Mouse (Mus musculus) forebrain, embryonic 11.5 days (tissue): Measurements from ENCODE around the gene Arnt. TPM values are rescaled to one million over a fixed set of nuclear protein-coding genes. Genes with fewer than 3 reads are reported as not detected.

Experiments used
- ATAC-seq: fragments of 200-750 bp; cut with Nextera tagmentation; replicated peaks from 2 replicates; pipeline ENCODE4 v1.8.0; 2017; ENCODE audit warnings: moderate TSS enrichment; ENCODE audit not compliant: low FRiP score
- DNase-seq: peaks from one replicate; pipeline ENCODE4 v3.0.0-alpha.2; 2017; ENCODE audit warnings: low spot score
- H3K27ac ChIP-seq: fragments of 300-500 bp; sonication (generic); 2 replicates; pipeline ENCODE4 v1.5.1; 2014; ENCODE audit warnings: low read depth, low read length
- H3K27me3 ChIP-seq: fragments of 300-500 bp; sonication (generic); 2 replicates; pipeline ENCODE4 v1.6.1; 2014; ENCODE audit warnings: mild to moderate bottlenecking, low read length, mixed read lengths; ENCODE audit not compliant: control insufficient read depth, insufficient read depth
- H3K36me3 ChIP-seq: fragments of 300-500 bp; sonication (generic); 2 replicates; pipeline ENCODE4 v1.6.1; 2014; ENCODE audit warnings: mild to moderate bottlenecking, low read length, moderate library complexity, mixed read lengths; ENCODE audit not compliant: control insufficient read depth, insufficient read depth
- H3K4me1 ChIP-seq: fragments of 300-500 bp; sonication (generic); replicated peaks from 2 replicates; pipeline ENCODE4 v1.6.1; 2014; ENCODE audit warnings: low read length, mixed read lengths; ENCODE audit not compliant: control insufficient read depth, insufficient read depth
- H3K4me2 ChIP-seq: fragments of 300-500 bp; sonication (generic); 2 replicates; pipeline ENCODE4 v1.6.1; 2014; ENCODE audit warnings: low read depth, mild to moderate bottlenecking, low read length, moderate library complexity, mixed read lengths; ENCODE audit not compliant: severe bottlenecking
- H3K4me3 ChIP-seq: fragments of 300-500 bp; sonication (generic); 2 replicates; pipeline ENCODE4 v1.5.1; 2014; ENCODE audit warnings: low read depth, low read length
- H3K9ac ChIP-seq: fragments of 300-500 bp; sonication (generic); 2 replicates; pipeline ENCODE4 v1.6.1; 2014; ENCODE audit warnings: low read length
- H3K9me3 ChIP-seq: fragments of 300-500 bp; sonication (generic); 2 replicates; pipeline ENCODE4 v1.6.1; 2016; ENCODE audit warnings: low read length, mixed read lengths; ENCODE audit not compliant: control insufficient read depth
- WGBS: fragments of 180-500 bp; shearing (Covaris S2); extraction: QIAGEN DNeasy Blood & Tissue Kit; methylation state at CpG from one replicate; pipeline ENCODE4 v1.1.7; 2014; 5-methylcytosine and 5-hydroxymethylcytosine counted together
- polyA plus RNA-seq: library from polyadenylated mRNA; unstranded; fragments of >200 nt; fragmentation: Nextera tagmentation; extraction: Ambion mirVana; gene quantifications from 2 replicates; pipeline ENCODE4 v1.2.1, GENCODE M21; 2014

Gene Arnt
- polyA plus RNA-seq, result 26.7 and 27.8 TPM in 2 replicates

DNA sequence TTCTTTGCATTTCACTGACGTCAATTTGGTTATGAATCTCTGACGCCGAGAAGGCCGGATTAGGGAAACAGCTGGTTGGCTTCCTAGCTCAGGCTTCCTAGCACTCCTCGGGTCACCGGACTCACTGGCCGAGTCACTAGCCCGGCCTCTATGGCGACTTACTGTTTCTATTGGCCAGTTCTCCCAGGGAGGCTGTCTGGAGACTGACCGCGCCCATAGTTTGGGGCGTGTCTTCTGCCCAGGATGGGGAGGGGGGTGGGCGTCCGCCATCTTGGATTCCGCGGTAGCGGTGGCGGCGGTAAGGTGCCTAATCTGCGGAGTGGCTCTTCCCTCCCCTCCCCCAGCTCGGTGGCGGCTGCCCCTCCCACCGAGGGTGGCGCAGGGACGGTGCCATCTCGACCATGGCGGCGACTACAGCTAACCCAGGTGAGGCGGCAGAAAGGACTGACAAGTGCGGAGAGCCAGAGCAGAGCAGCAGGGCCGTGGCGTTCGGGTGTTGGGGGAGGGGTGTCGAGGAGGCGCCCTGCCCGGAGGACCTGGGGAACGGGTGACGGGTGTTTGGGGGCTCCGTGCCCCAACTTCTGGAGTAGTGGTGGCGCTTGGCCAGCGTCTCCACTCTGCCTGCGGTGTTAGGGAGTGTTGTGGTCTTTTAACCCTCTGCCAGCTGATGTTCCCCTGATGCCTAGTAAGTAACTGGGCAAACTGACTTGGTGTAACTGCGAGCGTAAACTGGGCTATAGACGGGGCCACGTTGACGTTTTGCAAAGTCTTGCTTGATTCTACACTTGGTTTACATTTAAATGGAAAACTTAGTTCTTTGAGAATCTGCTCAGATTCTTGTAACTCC, at the start of gene Arnt:
Gene Arnt, plus strand, starts transcription at position 253 of the 847 bp plus-strand sequence.
- Histone ChIP-seq H3K9ac (peak within 1 kb of the TSS; percentile 80), H3K9me3 (no peaks in the 10 kb centered on the region), H3K36me3 (no peaks in the 10 kb centered on the region; the same call in 1 of the 2 replicates), H3K4me3 (peak within 1 kb of the TSS; percentile 80), H3K27ac (no peak within 1 kb of the TSS), H3K4me2 (peak within 1 kb of the TSS; percentile 75), H3K4me1 (no peaks in the 10 kb centered on the region), H3K27me3 (no peaks in the 10 kb centered on the region)
- peak; percentile 96 for DNase-seq
- under 1% methylated on average over 47 of the region's 47 CpGs for WGBS
- ATAC-seq, result peak; percentile 99

DNA sequence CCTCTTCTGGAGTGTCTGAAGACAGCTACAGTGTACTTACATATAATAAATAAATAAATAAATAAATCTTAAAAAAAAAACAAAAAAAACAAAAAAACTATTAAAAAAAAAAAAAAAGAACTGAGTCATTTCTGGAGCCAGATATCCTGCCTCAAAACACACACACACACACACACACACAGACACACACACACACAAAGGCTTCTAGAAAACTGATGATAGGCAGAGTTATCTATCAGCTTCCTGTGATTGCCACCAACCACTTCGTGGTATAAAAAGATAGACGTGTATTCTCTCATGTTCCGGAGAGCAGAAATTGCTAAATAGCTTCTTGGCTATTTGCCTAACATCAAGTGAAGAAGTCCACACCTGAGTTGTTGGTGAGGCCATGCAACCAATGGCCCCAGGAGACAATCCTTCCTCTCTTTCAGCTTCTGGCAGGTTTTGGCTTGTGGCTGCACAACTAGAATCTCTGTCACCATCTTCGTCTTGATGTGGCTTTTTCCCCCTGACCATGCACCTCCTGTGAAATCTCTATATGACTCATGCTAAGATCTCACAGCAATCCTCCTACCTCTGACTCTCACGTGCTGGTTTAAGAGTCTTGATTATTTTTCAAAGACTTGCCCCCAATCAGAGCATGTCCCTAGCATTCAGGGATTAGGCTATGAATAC, 48.6 kb upstream of the Arnt start:
- ATAC-seq (no peak), DNase-seq (no peak)
- no peaks in the 10 kb centered on the region for H3K9me3 ChIP-seq
- H3K4me1 ChIP-seq, result no peaks in the 10 kb centered on the region
- H3K27ac ChIP-seq, result no peak overlapping the region
- H3K4me3 ChIP-seq, result no peak overlapping the region
- no peaks in the 10 kb centered on the region for H3K36me3 ChIP-seq
- WGBS, result 87% methylated on average over 5 of the region's 5 CpGs
- H3K27me3 ChIP-seq, result no peaks in the 10 kb centered on the region
- H3K9ac ChIP-seq, result no peak overlapping the region
- no peak overlapping the region for H3K4me2 ChIP-seq

DNA sequence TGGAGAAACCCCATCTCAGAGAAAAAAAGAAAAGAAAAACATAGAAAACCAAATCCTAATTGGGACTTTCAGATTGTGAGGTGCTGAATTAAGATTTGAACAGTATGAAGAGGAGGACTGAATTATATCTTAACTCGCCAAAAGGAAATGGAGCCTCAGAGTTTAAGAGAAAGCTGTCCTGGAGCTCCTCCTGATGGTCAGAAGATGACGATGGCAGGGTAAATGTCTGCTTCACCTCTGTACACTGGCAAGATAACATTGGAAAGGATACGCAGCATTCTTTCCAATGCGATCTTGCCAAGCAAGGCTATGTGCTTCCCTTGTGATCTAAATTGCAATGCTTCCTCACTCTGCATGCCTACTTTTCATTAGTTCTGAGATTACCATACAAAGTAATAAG, 39.8 kb upstream of the Arnt start:
- ATAC-seq (no peak), DNase-seq (no peak)
- no peak overlapping the region for H3K27ac ChIP-seq
- H3K27me3 ChIP-seq, result no peaks in the 10 kb centered on the region
- H3K4me2 ChIP-seq, result no peak overlapping the region
- no peak overlapping the region for H3K9ac ChIP-seq
- 91% methylated on average over 4 of the region's 4 CpGs for WGBS
- H3K9me3 ChIP-seq, result peaks cover 4% of the 10 kb centered on the region; the same call in 1 of the 2 replicates
- no peak overlapping the region for H3K4me3 ChIP-seq
- H3K4me1 ChIP-seq, result no peaks in the 10 kb centered on the region
- no peaks in the 10 kb centered on the region for H3K36me3 ChIP-seq

DNA sequence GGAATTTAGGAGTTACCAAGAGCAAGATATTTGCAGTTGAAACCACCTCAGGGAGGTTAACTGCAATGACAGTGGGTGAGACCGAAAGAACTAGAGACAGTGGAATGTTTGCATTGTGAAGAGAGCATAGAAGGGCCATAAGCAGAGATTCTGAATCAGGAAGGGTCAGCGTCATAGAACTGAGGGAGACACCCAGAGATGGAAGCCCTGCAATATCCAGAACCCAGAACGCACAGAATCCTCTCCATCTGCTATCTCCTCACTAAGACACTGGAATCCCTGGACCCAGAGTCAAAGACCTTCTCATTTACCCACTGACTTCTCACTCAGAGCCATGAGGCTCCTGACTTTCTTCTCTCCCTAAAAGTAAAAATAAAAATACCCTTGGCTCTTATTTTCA, 31.4 kb upstream of the Arnt start, which contains the start of gene 4930558C23Rik:
Gene 4930558C23Rik, minus strand, starts transcription at position 101 of the 400 bp plus-strand sequence.
- Histone ChIP-seq H3K36me3 (no peaks in the 10 kb centered on the region), H3K27ac (no peak within 1 kb of the TSS), H3K4me2 (no peak within 1 kb of the TSS), H3K9me3 (no peaks in the 10 kb centered on the region), H3K27me3 (no peaks in the 10 kb centered on the region), H3K9ac (no peak within 1 kb of the TSS), H3K4me1 (no peaks in the 10 kb centered on the region), H3K4me3 (no peak within 1 kb of the TSS)
- ATAC-seq, result no peak
- WGBS, result 92% methylated on average over 3 of the region's 3 CpGs
- DNase-seq, result no peak

DNA sequence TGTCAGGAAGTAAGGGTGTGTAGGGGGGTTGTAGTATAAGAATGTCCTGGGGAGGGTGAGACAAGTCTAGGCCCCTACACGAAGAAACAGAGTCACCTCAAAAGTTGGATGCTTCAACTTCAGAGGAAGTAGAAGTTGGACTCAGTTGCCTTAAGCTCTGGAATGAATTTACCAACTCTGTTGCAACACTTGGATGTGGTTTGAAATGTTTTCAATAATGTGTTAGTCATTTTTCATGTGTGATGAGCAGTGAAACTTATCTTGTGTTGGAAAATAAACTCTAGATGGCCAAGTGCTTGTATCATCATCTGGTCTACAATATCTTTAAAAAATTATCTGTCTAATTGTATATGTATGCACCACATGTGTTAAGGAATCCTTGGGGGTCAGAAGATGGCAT, 26.5 kb upstream of the Arnt start:
- no peak overlapping the region for H3K4me2 ChIP-seq
- WGBS, result 86% methylated on average over 1 of the region's 1 CpGs
- H3K4me1 ChIP-seq, result no peaks in the 10 kb centered on the region
- no peak for ATAC-seq
- no peaks in the 10 kb centered on the region for H3K36me3 ChIP-seq
- no peak overlapping the region for H3K4me3 ChIP-seq
- no peaks in the 10 kb centered on the region for H3K27me3 ChIP-seq
- no peak overlapping the region for H3K9ac ChIP-seq
- DNase-seq, result no peak
- no peak overlapping the region for H3K27ac ChIP-seq
- no peaks in the 10 kb centered on the region for H3K9me3 ChIP-seq

DNA sequence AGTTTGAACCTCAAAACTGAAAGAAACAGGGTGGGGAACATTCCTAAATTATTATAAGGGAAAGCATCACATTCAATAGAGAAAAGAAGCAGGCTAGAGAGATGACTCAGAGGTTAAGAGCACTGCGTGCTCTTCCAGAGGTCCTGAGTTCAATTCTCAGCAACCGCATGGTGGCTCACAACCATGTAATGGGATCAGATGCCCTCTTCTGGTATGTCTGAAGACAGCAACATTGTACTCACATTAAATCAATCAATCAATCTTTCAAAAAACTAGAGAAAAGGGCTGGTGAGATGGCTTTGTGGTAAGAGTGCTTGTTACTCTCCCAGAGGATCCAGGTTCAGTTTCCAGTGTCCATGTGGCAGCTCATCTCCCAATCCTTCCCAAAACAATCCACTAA, 25.3 kb upstream of the Arnt start:
- no peaks in the 10 kb centered on the region for H3K4me1 ChIP-seq
- ATAC-seq (no peak), DNase-seq (no peak)
- no peak overlapping the region for H3K9ac ChIP-seq
- H3K4me3 ChIP-seq, result no peak overlapping the region
- H3K4me2 ChIP-seq, result no peak overlapping the region
- 96% methylated on average over 2 of the region's 2 CpGs for WGBS
- H3K9me3 ChIP-seq, result no peaks in the 10 kb centered on the region
- H3K36me3 ChIP-seq, result no peaks in the 10 kb centered on the region
- H3K27me3 ChIP-seq, result no peaks in the 10 kb centered on the region
- no peak overlapping the region for H3K27ac ChIP-seq

DNA sequence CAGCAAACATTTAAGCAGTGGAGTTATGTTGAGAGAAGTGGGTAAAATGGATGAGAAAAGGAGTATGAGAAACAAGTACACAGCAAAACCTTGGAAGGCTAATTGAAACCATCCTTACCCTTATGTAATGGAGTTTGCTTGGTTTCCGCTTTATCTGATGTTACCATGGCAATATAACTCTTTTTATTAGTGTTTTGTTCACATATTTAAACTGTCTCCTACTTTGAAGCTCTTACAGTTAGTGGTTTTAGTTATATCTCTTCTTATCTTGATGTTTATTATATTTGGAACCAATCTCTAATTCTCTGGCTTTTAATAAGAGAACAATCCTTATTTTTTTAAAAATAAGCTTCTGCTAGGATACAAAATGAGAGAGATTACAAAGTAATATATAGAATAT, 21.9 kb upstream of the Arnt start:
- Histone ChIP-seq H3K36me3 (no peaks in the 10 kb centered on the region), H3K27ac (no peak overlapping the region), H3K4me3 (no peak overlapping the region), H3K9ac (no peak overlapping the region), H3K4me1 (no peaks in the 10 kb centered on the region), H3K9me3 (no peaks in the 10 kb centered on the region), H3K27me3 (no peaks in the 10 kb centered on the region), H3K4me2 (no peak overlapping the region)
- no peak for DNase-seq
- ATAC-seq, result no peak
- WGBS, result 82% methylated on average over 1 of the region's 1 CpGs

DNA sequence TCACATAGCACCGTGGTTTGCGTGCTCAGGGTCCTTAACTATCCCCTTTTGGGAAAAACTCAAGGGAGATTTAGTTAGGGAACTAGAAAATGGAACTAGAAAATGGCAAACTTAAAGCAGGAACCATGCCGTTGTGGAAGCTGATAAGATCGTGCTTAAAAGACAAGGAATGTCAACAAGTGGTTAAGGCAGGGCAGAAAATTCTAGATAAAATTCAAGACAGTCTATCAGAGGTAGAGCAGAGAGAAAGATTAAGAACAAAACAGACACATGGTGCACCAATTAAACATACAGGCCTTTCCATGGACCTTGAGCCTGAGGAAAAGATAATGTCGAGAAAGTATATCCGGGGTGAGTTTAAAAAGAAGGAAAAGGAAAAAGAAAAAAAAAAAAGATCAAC, 16.3 kb upstream of the Arnt start:
- H3K4me3 ChIP-seq, result no peak overlapping the region
- no peaks in the 10 kb centered on the region for H3K9me3 ChIP-seq
- WGBS, result 94% methylated on average over 6 of the region's 6 CpGs
- H3K9ac ChIP-seq, result no peak overlapping the region
- no peaks in the 10 kb centered on the region for H3K4me1 ChIP-seq
- no peak for ATAC-seq
- no peak for DNase-seq
- no peak overlapping the region for H3K4me2 ChIP-seq
- H3K27me3 ChIP-seq, result no peaks in the 10 kb centered on the region
- no peak overlapping the region for H3K27ac ChIP-seq
- no peaks in the 10 kb centered on the region for H3K36me3 ChIP-seq
